Mouse (Mus musculus) MEL (cell line): ENCODE data around the gene Gns. TPM values are rescaled to one million over a fixed set of nuclear protein-coding genes. Genes with fewer than 3 reads are reported as not detected.

ENCODE experiments used
- DNase-seq: peaks from one replicate; pipeline ENCODE4 v3.0.0; 2011; ENCODE audit warnings: low read depth, low spot score
- H3K27ac ChIP-seq: 2 replicates; pipeline ENCODE4 v1.5.1; 2012; ENCODE audit warnings: low read depth, mild to moderate bottlenecking, control low read depth, low read length, moderate library complexity; ENCODE audit not compliant: control insufficient read depth
- H3K27me3 ChIP-seq, 2 experiments: fragments of 150-350 bp in 1 of 2; sonication (generic) in 1 of 2; 2 replicates each; pipeline ENCODE4 v1.6.1; 2012; ENCODE audit warnings: low read length in 2 of 2, mild to moderate bottlenecking in 2 of 2, improper control_type of control experiment in 1 of 2, moderate library complexity in 1 of 2; ENCODE audit not compliant: insufficient read depth in 2 of 2, control insufficient read depth in 1 of 2
- H3K36me3 ChIP-seq, 2 experiments: 2 replicates each; pipeline ENCODE4 v1.6.1; 2012 to 2014; ENCODE audit warnings: low read length in 2 of 2, improper control_type of control experiment in 1 of 2, inconsistent platforms in 1 of 2, mild to moderate bottlenecking in 1 of 2; ENCODE audit not compliant: insufficient read depth in 2 of 2, control insufficient read depth in 1 of 2
- H3K4me1 ChIP-seq, 2 experiments: fragments of 150-350 bp in 1 of 2; sonication (generic) in 1 of 2; 2 replicates each; pipeline ENCODE4 v1.6.1; 2012; ENCODE audit warnings: low read length in 2 of 2, improper control_type of control experiment in 1 of 2, mild to moderate bottlenecking in 1 of 2; ENCODE audit not compliant: insufficient read depth in 2 of 2, control insufficient read depth in 1 of 2
- H3K4me3 ChIP-seq, 2 experiments: fragments of 150-350 bp in 1 of 2; sonication (generic) in 1 of 2; 2 replicates each; pipeline ENCODE4 v1.5.1; 2012; ENCODE audit warnings: low read depth in 2 of 2, low read length in 2 of 2, mild to moderate bottlenecking in 2 of 2, moderate library complexity in 2 of 2, control low read depth in 1 of 2, improper control_type of control experiment in 1 of 2; ENCODE audit not compliant: control insufficient read depth in 1 of 2, insufficient read depth in 1 of 2
- H3K79me2 ChIP-seq: 2 replicates; pipeline ENCODE4 v1.6.1; 2012; ENCODE audit warnings: mild to moderate bottlenecking, low read length, moderate library complexity; ENCODE audit not compliant: control insufficient read depth, poor library complexity, insufficient read depth
- H3K9ac ChIP-seq: 2 replicates; pipeline ENCODE4 v1.6.1; 2012; ENCODE audit warnings: low read depth, mild to moderate bottlenecking, control low read depth, low read length, moderate library complexity; ENCODE audit not compliant: control insufficient read depth, poor library complexity, severe bottlenecking
- H3K9me3 ChIP-seq: fragments of 150-350 bp; sonication (generic); replicated peaks from 2 replicates; pipeline ENCODE4 v1.6.1; 2012; ENCODE audit warnings: mild to moderate bottlenecking, low read length, improper control_type of control experiment, moderate library complexity; ENCODE audit not compliant: insufficient read depth
- BHLHE40 ChIP-seq: IDR thresholded peaks from 2 replicates; pipeline ENCODE4 v1.6.1; 2012; ENCODE audit warnings: low read depth, mild to moderate bottlenecking, inconsistent platforms, low read length, improper control_type of control experiment, borderline replicate concordance
- CHD2 ChIP-seq: IDR thresholded peaks from 2 replicates; pipeline ENCODE4 v1.6.1; 2011; ENCODE audit warnings: low read length, improper control_type of control experiment
- E2F4 ChIP-seq: IDR thresholded peaks from 2 replicates; pipeline ENCODE4 v1.6.1; 2011; ENCODE audit warnings: low read depth, low read length, improper control_type of control experiment, borderline replicate concordance
- ELF1 ChIP-seq: IDR thresholded peaks from 2 replicates; pipeline ENCODE4 v1.6.1; 2014; ENCODE audit warnings: low read depth, mild to moderate bottlenecking, inconsistent platforms, low read length, improper control_type of control experiment, moderate library complexity
- ETS1 ChIP-seq: IDR thresholded peaks from 2 replicates; pipeline ENCODE4 v1.6.1; 2012; ENCODE audit warnings: low read depth, mild to moderate bottlenecking, inconsistent platforms, low read length, improper control_type of control experiment, moderate library complexity
- GATA1 ChIP-seq: IDR thresholded peaks from 2 replicates; pipeline ENCODE4 v1.6.1; 2011; ENCODE audit warnings: low read depth, low read length, improper control_type of control experiment
- JUND ChIP-seq: IDR thresholded peaks from 2 replicates; pipeline ENCODE4 v1.6.1; 2011; ENCODE audit warnings: low read depth, mild to moderate bottlenecking, improper control_type of control experiment, low read length
- KAT2A ChIP-seq: conservative IDR thresholded peaks from 2 replicates; pipeline ENCODE4 v1.6.1; 2012; ENCODE audit warnings: low read depth, low read length, improper control_type of control experiment, inconsistent platforms
- MAFK ChIP-seq: IDR thresholded peaks from 2 replicates; pipeline ENCODE4 v1.6.1; 2011; ENCODE audit warnings: low read depth, mild to moderate bottlenecking, low read length, improper control_type of control experiment, borderline replicate concordance
- MAX ChIP-seq: IDR thresholded peaks from 2 replicates; pipeline ENCODE4 v1.6.1; 2011; ENCODE audit warnings: low read length, improper control_type of control experiment
- MEF2A ChIP-seq: IDR thresholded peaks from 2 replicates; pipeline ENCODE4 v1.6.1; 2014; ENCODE audit warnings: low read depth, mild to moderate bottlenecking, inconsistent platforms, low read length, improper control_type of control experiment; ENCODE audit not compliant: poor library complexity, insufficient replicate concordance, severe bottlenecking; ENCODE audit errors: extremely low read depth
- MYC ChIP-seq: IDR thresholded peaks from 2 replicates; pipeline ENCODE4 v1.6.1; 2011; ENCODE audit warnings: low read depth, mild to moderate bottlenecking, low read length, improper control_type of control experiment, moderate library complexity
- NELFE ChIP-seq: IDR thresholded peaks from 2 replicates; pipeline ENCODE4 v1.6.1; 2011; ENCODE audit warnings: low read depth, low read length, improper control_type of control experiment
- POLR2A ChIP-seq, 2 experiments: IDR thresholded peaks; 2 replicates each; pipeline ENCODE4 v1.6.1; 2011 to 2012; ENCODE audit warnings: low read length in 2 of 2, mild to moderate bottlenecking in 2 of 2, control low read depth in 1 of 2, improper control_type of control experiment in 1 of 2, low read depth in 1 of 2, moderate library complexity in 1 of 2; ENCODE audit not compliant: control insufficient read depth in 1 of 2, insufficient read depth in 1 of 2, poor library complexity in 1 of 2
- RAD21 ChIP-seq: IDR thresholded peaks from 2 replicates; pipeline ENCODE4 v1.6.1; 2011; ENCODE audit warnings: mild to moderate bottlenecking, low read depth, low read length, improper control_type of control experiment
- RCOR1 ChIP-seq: IDR thresholded peaks from 2 replicates; pipeline ENCODE4 v1.6.1; 2012; ENCODE audit warnings: low read depth, mild to moderate bottlenecking, inconsistent platforms, low read length, improper control_type of control experiment
- SMC3 ChIP-seq: IDR thresholded peaks from 2 replicates; pipeline ENCODE4 v1.6.1; 2011; ENCODE audit warnings: low read depth, low read length, improper control_type of control experiment
- ZC3H11A ChIP-seq: IDR thresholded peaks from 2 replicates; pipeline ENCODE4 v1.6.1; 2012; ENCODE audit warnings: low read depth, mild to moderate bottlenecking, inconsistent platforms, low read length, improper control_type of control experiment
- ZKSCAN1 ChIP-seq: IDR thresholded peaks from 2 replicates; pipeline ENCODE4 v1.6.1; 2012; ENCODE audit warnings: low read depth, mild to moderate bottlenecking, inconsistent platforms, low read length, improper control_type of control experiment, moderate library complexity
- ZMIZ1 ChIP-seq: IDR thresholded peaks from 2 replicates; pipeline ENCODE4 v1.6.1; 2012; ENCODE audit warnings: low read depth, mild to moderate bottlenecking, inconsistent platforms, low read length, improper control_type of control experiment, moderate library complexity
- polyA plus RNA-seq, 2 experiments: library from polyadenylated mRNA; stranded (reverse) in 1 of 2; unstranded in 1 of 2; fragments of >175 nt in 1 of 2; fragments of >200 nt in 1 of 2; gene quantifications; 2 replicates each; pipeline versions ENCODE4 v1.2.1 to v1.2.4; 2012; ENCODE audit warnings: low replicate concordance in 2 of 2, low read depth in 1 of 2; ENCODE audit not compliant: insufficient read length in 2 of 2, insufficient read depth in 1 of 2, missing spikeins in 1 of 2
- total RNA-seq: library from RNA; depleted of rRNA; stranded (reverse); fragments of 300-350 nt; gene quantifications from 2 replicates; pipeline ENCODE4 v1.2.3, GENCODE M21; 2012

Gns gene
- total and polyA plus RNA-seq, 3 experiments: 33.1 to 33.6 TPM; not detected in 1

- Histone ChIP-seq H3K79me2 (no peaks in the 10 kb centered on the region), H3K9ac (no peak overlapping the region), H3K36me3 (no peaks in the 10 kb centered on the region; a peak in 1 of 4 replicates), H3K4me1 (no peaks in the 10 kb centered on the region), H3K4me3 (no peak overlapping the region), H3K9me3 (no peaks in the 10 kb centered on the region), H3K27me3 (no peaks in the 10 kb centered on the region), H3K27ac (no peak overlapping the region)
- no peak for DNase-seq
- TF ChIP-seq KAT2A (no peak), ZC3H11A (no peak), BHLHE40 (no peak), RAD21 (no peak), MYC (no peak), NELFE (no peak)
Measured at GRCm38 (mm10) chr10:121390602-121391001, 25.7 kb downstream of the Gns start.

- no peak for TF ChIP-seq MAX
- TF ChIP-seq MEF2A: no peak
- no peak for TF ChIP-seq ELF1
- no peak for TF ChIP-seq ZKSCAN1
- no peak for TF ChIP-seq KAT2A
- TF ChIP-seq ZMIZ1: no peak
- no peak for TF ChIP-seq BHLHE40
- TF ChIP-seq ETS1: no peak
- no peak for TF ChIP-seq RCOR1
- no peak for TF ChIP-seq GATA1
- Histone ChIP-seq H3K27ac (no peak overlapping the region), H3K9me3 (no peaks in the 10 kb centered on the region), H3K9ac (no peak overlapping the region), H3K4me3 (no peak overlapping the region), H3K27me3 (no peaks in the 10 kb centered on the region), H3K36me3 (no peaks in the 10 kb centered on the region; a peak in 1 of 4 replicates), H3K4me1 (no peaks in the 10 kb centered on the region), H3K79me2 (no peaks in the 10 kb centered on the region)
- no peak for DNase-seq
Measured at GRCm38 (mm10) chr10:121391901-121392300, 27.0 kb downstream of the Gns start.

- Histone ChIP-seq H3K27me3 (no peaks in the 10 kb centered on the region), H3K36me3 (no peaks in the 10 kb centered on the region; a peak in 1 of 4 replicates), H3K27ac (no peak overlapping the region), H3K79me2 (no peaks in the 10 kb centered on the region), H3K4me1 (no peaks in the 10 kb centered on the region), H3K9me3 (no peaks in the 10 kb centered on the region), H3K9ac (no peak overlapping the region), H3K4me3 (no peak overlapping the region)
- TF ChIP-seq MAX (no peak), POLR2A (IDR thresholded peaks at IDR 0.05; ENCODE audit: control insufficient read depth in 1 of 2, insufficient read depth in 1 of 2, low read depth in 1 of 2, low read length in 2 of 2, poor library complexity in 1 of 2) (no peak), JUND (no peak), RCOR1 (no peak), KAT2A (no peak), CHD2 (no peak), SMC3 (no peak), GATA1 (no peak), E2F4 (no peak), MAFK (no peak)
- no peak for DNase-seq
Measured at GRCm38 (mm10) chr10:121394270-121394669, 29.4 kb downstream of the Gns start.
